Mouse (Mus musculus) embryonic facial prominence, embryonic 12.5 days (tissue): Measurements from ENCODE around the gene Cradd. TPM values are rescaled to one million over a fixed set of nuclear protein-coding genes. Genes with fewer than 3 reads are reported as not detected.

Experiments
- ATAC-seq: fragments of 200-750 bp; cut with Nextera tagmentation; 2 replicates; pipeline ENCODE4 v1.8.0; 2017; ENCODE audit not compliant: insufficient number of reproducible peaks, insufficient read depth, low FRiP score, low TSS enrichment
- H3K27ac ChIP-seq: fragments of 300-500 bp; sonication (generic); 2 replicates; pipeline ENCODE4 v1.5.1; 2016; ENCODE audit warnings: mild to moderate bottlenecking
- H3K27me3 ChIP-seq: fragments of 300-500 bp; sonication (generic); 2 replicates; pipeline ENCODE4 v1.6.1; 2016; ENCODE audit warnings: mild to moderate bottlenecking, moderate library complexity
- H3K36me3 ChIP-seq: fragments of 300-500 bp; sonication (generic); 2 replicates; pipeline ENCODE4 v1.6.1; 2016; ENCODE audit warnings: mild to moderate bottlenecking
- H3K4me1 ChIP-seq: fragments of 300-500 bp; sonication (generic); 2 replicates; pipeline ENCODE4 v1.6.1; 2016
- H3K4me2 ChIP-seq: fragments of 300-500 bp; sonication (generic); replicated peaks from 2 replicates; pipeline ENCODE4 v1.6.1; 2016; ENCODE audit warnings: mild to moderate bottlenecking, moderate library complexity
- H3K4me3 ChIP-seq: fragments of 300-500 bp; sonication (generic); 2 replicates; pipeline ENCODE4 v1.5.1; 2016; ENCODE audit warnings: mild to moderate bottlenecking
- H3K9ac ChIP-seq: fragments of 300-500 bp; sonication (generic); 2 replicates; pipeline ENCODE4 v1.6.1; 2016; ENCODE audit warnings: mild to moderate bottlenecking, moderate library complexity
- H3K9me3 ChIP-seq: fragments of 300-500 bp; sonication (generic); 2 replicates; pipeline ENCODE4 v1.6.1; 2016; ENCODE audit warnings: mild to moderate bottlenecking, moderate library complexity
- WGBS: fragments of 180-500 bp; shearing (Covaris S2); methylation state at CpG from one replicate; pipeline ENCODE4 v1.1.7; 2016; 5-methylcytosine and 5-hydroxymethylcytosine counted together
- polyA plus RNA-seq: library from polyadenylated mRNA; unstranded; fragments of >200 nt; fragmentation: Nextera tagmentation; extraction: Ambion mirVana; gene quantifications from 2 replicates; pipeline ENCODE4 v1.2.1, GENCODE M21; 2016

The Cradd gene
- polyA plus RNA-seq, 1 experiment from 2014 or later: 14.1 TPM

- H3K27ac ChIP-seq: no peak overlapping the region
- WGBS: 57% methylated on average over 6 of the region's 6 CpGs
- no peak for ATAC-seq
Measured at GRCm38 (mm10) chr10:95355678-95356268, 31.8 kb upstream of the Cradd start.

GRCm38 (mm10) chr10:95354673-95355072 is 30.7 kb upstream of the Cradd start:
- H3K27ac ChIP-seq: no peak overlapping the region
- H3K4me3 ChIP-seq: no peak overlapping the region
- no peaks in the 10 kb centered on the region for H3K27me3 ChIP-seq
- H3K4me1 ChIP-seq: no peaks in the 10 kb centered on the region
- no peak overlapping the region for H3K4me2 ChIP-seq
- ATAC-seq: no peak
- H3K9ac ChIP-seq: no peak overlapping the region
- H3K9me3 ChIP-seq: 0 out of 2 replicates have a peak, but pooled peaks cover 5% of the 10 kb centered on the region
- H3K36me3 ChIP-seq: no peaks in the 10 kb centered on the region

More at GRCm38 (mm10) chr10:95355678-95356268, 31.8 kb upstream of the Cradd start:
- H3K9me3 ChIP-seq: 0 out of 2 replicates have a peak, but pooled peaks cover 5% of the 10 kb centered on the region
- H3K4me1 ChIP-seq: no peaks in the 10 kb centered on the region
- no peak overlapping the region for H3K9ac ChIP-seq
- no peaks in the 10 kb centered on the region for H3K27me3 ChIP-seq
- H3K4me3 ChIP-seq: no peak overlapping the region
- no peak overlapping the region for H3K4me2 ChIP-seq
- no peaks in the 10 kb centered on the region for H3K36me3 ChIP-seq

- Histone ChIP-seq H3K9me3 (0 out of 2 replicates have a peak, but pooled peaks cover 5% of the 10 kb centered on the region), H3K4me2 (no peak overlapping the region), H3K4me1 (no peaks in the 10 kb centered on the region), H3K36me3 (no peaks in the 10 kb centered on the region), H3K27me3 (no peaks in the 10 kb centered on the region), H3K27ac (no peak overlapping the region), H3K9ac (no peak overlapping the region), H3K4me3 (no peak overlapping the region)
- no peak for ATAC-seq
- WGBS: 76% methylated on average over 6 of the region's 6 CpGs
Measured at GRCm38 (mm10) chr10:95354047-95354446, 30.1 kb upstream of the Cradd start.

GRCm38 (mm10) chr10:95348457-95348856 is 24.5 kb upstream of the Cradd start:
- Histone ChIP-seq H3K27ac (no peak overlapping the region), H3K4me2 (no peak overlapping the region), H3K4me1 (no peaks in the 10 kb centered on the region), H3K4me3 (no peak overlapping the region), H3K9ac (no peak overlapping the region), H3K27me3 (no peaks in the 10 kb centered on the region), H3K36me3 (no peaks in the 10 kb centered on the region), H3K9me3 (0 out of 2 replicates have a peak, but pooled peaks cover 5% of the 10 kb centered on the region)
- WGBS: 81% methylated on average over 3 of the region's 3 CpGs
- no peak for ATAC-seq

- WGBS: 91% methylated on average over 3 of the region's 3 CpGs
- no peak for ATAC-seq
- Histone ChIP-seq H3K9me3 (0 out of 2 replicates have a peak, but pooled peaks cover 5% of the 10 kb centered on the region), H3K4me3 (no peak overlapping the region), H3K27me3 (no peaks in the 10 kb centered on the region), H3K36me3 (no peaks in the 10 kb centered on the region), H3K27ac (no peak overlapping the region), H3K4me2 (no peak overlapping the region), H3K4me1 (no peaks in the 10 kb centered on the region), H3K9ac (no peak overlapping the region)
Measured at GRCm38 (mm10) chr10:95347776-95348175, 23.8 kb upstream of the Cradd start.

- WGBS: 82% methylated on average over 10 of the region's 10 CpGs
- no peak overlapping the region for H3K9ac ChIP-seq
- no peak overlapping the region for H3K4me3 ChIP-seq
- no peak overlapping the region for H3K27ac ChIP-seq
- H3K27me3 ChIP-seq: no peaks in the 10 kb centered on the region
- no peak overlapping the region for H3K4me2 ChIP-seq
- no peak for ATAC-seq
- H3K4me1 ChIP-seq: no peaks in the 10 kb centered on the region
- no peaks in the 10 kb centered on the region for H3K9me3 ChIP-seq
- H3K36me3 ChIP-seq: no peaks in the 10 kb centered on the region
Measured at GRCm38 (mm10) chr10:95342833-95343590, 19.1 kb upstream of the Cradd start.

- no peak for ATAC-seq
- Histone ChIP-seq H3K4me2 (no peak overlapping the region), H3K9ac (no peak overlapping the region), H3K36me3 (no peaks in the 10 kb centered on the region), H3K27me3 (no peaks in the 10 kb centered on the region), H3K9me3 (no peaks in the 10 kb centered on the region), H3K4me3 (no peak overlapping the region), H3K27ac (no peak overlapping the region), H3K4me1 (peaks cover 5% of the 10 kb centered on the region; the same call in 1 of the 2 replicates)
- WGBS: 88% methylated on average over 4 of the region's 4 CpGs
Measured at GRCm38 (mm10) chr10:95340676-95341075, 16.7 kb upstream of the Cradd start.

- no peaks in the 10 kb centered on the region for H3K36me3 ChIP-seq
- no peak overlapping the region for H3K4me3 ChIP-seq
- no peak overlapping the region for H3K27ac ChIP-seq
- 69% methylated on average over 5 of the region's 5 CpGs for WGBS
- H3K4me2 ChIP-seq: no peak overlapping the region
- no peaks in the 10 kb centered on the region for H3K27me3 ChIP-seq
- H3K9ac ChIP-seq: no peak overlapping the region
- no peaks in the 10 kb centered on the region for H3K9me3 ChIP-seq
- ATAC-seq: no peak
- H3K4me1 ChIP-seq: peaks cover 5% of the 10 kb centered on the region; the same call in 1 of the 2 replicates
Measured at GRCm38 (mm10) chr10:95337589-95337988, 13.7 kb upstream of the Cradd start.

GRCm38 (mm10) chr10:95336781-95337544 is 13.0 kb upstream of the Cradd start:
- Histone ChIP-seq H3K4me1 (peaks cover 5% of the 10 kb centered on the region; the same call in 1 of the 2 replicates), H3K9ac (no peak overlapping the region), H3K4me2 (no peak overlapping the region), H3K36me3 (no peaks in the 10 kb centered on the region), H3K9me3 (no peaks in the 10 kb centered on the region), H3K4me3 (no peak overlapping the region), H3K27me3 (no peaks in the 10 kb centered on the region), H3K27ac (no peak overlapping the region)
- no peak for ATAC-seq
- 24% methylated on average over 4 of the region's 4 CpGs for WGBS

- Histone ChIP-seq H3K27me3 (no peaks in the 10 kb centered on the region), H3K36me3 (no peaks in the 10 kb centered on the region), H3K9ac (no peak overlapping the region), H3K4me3 (no peak overlapping the region), H3K27ac (no peak overlapping the region), H3K9me3 (no peaks in the 10 kb centered on the region), H3K4me2 (no peak overlapping the region), H3K4me1 (peaks cover 5% of the 10 kb centered on the region; the same call in 1 of the 2 replicates)
- 70% methylated on average over 1 of the region's 1 CpGs for WGBS
- no peak for ATAC-seq
Measured at GRCm38 (mm10) chr10:95334826-95335225, 10.9 kb upstream of the Cradd start.

- Histone ChIP-seq H3K4me2 (no peak overlapping the region), H3K27me3 (no peaks in the 10 kb centered on the region), H3K36me3 (no peaks in the 10 kb centered on the region), H3K27ac (no peak overlapping the region), H3K4me3 (no peak overlapping the region), H3K9me3 (no peaks in the 10 kb centered on the region), H3K9ac (no peak overlapping the region), H3K4me1 (peaks cover 5% of the 10 kb centered on the region; the same call in 1 of the 2 replicates)
- 80% methylated on average over 3 of the region's 3 CpGs for WGBS
- no peak for ATAC-seq
Measured at GRCm38 (mm10) chr10:95332596-95332995, 8.7 kb upstream of the Cradd start.
